Mouse (Mus musculus): ENCODE data around the gene Supv3l1.
"Not testable (repeated sequence)": the region's sequence is repeated elsewhere in the genome, so short reads cannot be mapped to it uniquely, and the experiment has no call there.

Supv3l1 gene

DNA sequence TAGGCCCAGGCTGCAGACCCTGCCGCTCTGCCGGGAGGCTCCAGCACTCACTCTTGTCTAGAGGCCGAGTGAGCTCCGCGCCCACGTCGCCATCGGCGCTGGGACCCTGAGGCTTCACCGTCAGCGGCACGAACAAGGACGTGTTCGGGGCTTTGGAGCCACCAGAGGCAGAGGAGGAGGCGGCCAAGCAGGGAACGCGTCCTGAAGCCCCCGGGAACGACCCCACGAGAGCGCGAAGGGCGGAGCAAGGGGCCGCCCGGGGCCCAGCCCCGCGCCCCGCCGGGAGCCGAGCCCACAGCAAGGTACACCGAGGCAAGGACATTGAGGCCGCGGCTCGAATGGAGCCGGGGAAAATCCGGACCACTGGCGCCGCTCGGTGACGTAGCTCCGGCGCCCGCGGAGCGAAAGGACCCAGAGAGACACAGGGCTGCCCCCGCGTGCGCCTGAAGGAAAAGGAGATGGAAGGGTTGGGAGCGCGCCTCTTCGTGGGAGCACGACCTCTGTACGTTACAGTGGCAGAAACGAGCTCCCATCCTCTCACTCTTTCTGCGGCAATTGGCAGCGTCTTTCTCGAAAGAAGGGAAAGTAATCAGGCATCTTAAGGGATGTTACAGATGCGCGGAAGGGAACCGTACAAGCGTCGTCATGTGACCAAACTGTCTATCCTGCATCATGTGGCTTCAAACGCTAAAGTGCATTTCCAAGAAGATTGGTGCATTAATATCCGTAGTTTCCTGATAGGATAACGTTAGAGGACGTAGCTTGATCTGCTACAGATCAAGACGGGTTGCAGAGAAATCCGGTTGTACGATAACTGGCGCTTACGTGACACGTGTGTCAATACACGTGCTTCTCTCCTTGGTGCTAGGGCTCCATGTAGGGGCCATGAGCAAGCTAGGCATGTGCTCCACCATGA is at the start of gene Supv3l1, which contains the start of gene 4930507D05Rik:
Gene Supv3l1, minus strand, starts transcription at position 375 of the 916 bp plus-strand sequence.
Gene 4930507D05Rik, plus strand, starts transcription at position 126 of the 916 bp plus-strand sequence.
- peak; percentile 95 for DNase-seq (ENCODE audit: low read depth)

DNA sequence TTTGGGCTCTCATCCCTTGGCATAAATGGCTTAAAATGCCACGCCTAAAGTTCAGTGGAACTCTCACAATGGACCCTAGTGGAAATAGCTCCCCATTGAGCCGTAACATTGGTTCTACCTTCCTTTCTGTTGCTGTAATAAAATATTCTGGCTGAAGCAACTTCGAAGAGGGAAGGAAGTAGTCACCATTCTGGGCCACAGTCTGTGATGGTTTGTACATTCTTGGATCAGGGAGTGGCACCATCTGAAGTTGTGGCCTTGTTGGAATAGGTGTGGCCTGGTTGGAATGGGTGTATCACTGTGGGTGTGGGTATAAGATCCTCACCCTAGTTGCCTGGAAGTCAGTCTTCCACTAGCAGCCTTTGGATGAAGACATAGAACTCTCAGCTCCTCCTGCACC is 42.1 kb upstream of the Supv3l1 start:
- not testable (repeated sequence) for DNase-seq (ENCODE audit: low read depth)

DNA sequence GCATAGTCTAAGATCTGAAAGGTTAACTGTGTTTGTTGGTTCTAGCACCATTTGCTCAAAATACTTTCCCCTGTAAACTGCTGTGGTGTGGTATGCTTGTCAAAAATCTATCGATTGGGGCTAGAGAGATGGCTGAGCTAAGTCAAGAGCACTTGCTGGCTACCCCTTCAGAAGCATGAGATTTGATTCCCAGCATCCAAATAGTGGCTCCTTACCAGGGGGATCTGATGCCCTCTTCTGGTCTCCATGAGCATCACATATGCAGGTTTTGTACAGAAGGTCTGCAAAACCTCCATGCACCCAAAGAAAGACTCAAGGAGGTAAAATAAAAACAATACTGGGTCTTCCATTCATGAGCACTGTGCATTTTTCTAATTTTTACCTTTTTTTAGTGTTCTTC is 38.7 kb upstream of the Supv3l1 start:
- DNase-seq (ENCODE audit: low read depth): peak; percentile 88

DNA sequence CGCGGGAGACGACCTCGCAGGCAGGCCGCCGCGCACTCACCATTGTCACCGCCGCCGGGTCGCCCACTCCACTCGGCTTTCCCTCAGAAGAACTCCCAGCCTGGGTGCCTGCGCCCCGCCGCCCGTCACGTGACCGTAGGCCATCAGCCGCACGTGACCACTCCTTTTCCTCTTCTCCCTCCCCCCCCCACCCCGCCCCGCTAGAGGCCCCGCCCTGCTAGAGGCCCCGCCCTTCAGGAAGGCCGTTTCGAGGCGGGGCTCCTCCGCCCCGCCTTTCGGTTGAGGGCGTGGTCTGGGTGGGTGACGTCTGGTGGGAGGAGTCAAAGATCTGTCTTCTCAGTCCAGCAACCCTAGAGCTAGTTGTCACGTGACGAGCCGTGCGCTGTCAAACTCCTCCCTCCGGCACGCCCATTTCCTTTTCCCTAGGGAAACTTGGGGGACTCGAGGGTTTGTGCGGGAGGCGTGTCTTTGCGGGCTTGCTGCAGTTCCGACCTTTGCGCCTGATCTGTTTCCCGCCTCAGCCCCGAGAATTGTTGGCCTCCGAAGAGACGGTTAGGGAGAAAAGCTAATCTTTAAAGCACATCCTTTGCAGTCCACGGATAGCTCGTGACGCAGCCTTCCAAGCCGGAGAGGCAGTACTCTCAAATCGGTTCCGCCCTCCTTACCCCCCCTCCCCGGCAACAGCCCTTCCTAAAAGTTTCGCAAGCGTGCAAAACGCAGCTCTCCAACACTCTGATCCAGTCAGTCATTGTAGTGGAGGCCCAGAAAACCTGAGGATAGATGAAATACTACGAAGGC is 37.3 kb upstream of the Supv3l1 start, which contains the start of gene Vps26a:
Gene Vps26a, minus strand, starts transcription at position 188 of the 798 bp plus-strand sequence.
- DNase-seq (ENCODE audit: low read depth): peak; percentile 99

DNA sequence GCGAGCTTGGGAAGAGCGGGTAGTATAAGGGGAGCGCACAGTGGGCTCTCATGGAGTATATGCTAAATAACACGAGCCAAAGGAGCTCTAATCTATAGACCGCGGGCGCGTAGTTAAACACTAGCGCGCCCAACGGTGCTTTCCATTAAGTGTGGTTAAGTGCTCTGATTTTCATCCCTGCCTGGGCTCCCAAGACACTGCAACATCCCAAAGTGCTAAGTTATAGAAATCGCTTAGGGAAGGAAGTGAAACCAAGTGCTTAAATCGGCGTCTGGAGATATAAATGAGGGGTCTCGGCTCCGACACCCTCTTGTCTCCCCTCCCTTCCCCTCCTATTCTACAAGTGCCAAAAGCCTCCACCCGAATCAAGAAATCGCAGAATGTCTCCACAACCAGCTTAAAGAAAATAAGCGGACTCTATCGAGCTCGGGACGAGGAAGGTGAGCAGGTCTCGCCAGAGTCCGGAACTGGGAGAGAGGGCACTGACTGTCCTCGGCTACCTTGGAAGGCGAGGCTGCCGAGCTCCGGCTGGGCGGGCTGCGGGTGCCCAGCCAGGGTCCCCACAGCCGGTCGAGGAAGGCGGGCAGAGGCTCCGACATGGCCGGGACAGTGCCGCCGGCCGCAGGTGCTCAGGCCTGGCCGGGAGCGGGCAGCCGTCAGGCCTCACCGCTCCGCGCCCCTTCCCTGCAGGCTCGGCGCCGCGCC is 36.5 kb upstream of the Supv3l1 start:
- DNase-seq (ENCODE audit: low read depth): peak; percentile 60

DNA sequence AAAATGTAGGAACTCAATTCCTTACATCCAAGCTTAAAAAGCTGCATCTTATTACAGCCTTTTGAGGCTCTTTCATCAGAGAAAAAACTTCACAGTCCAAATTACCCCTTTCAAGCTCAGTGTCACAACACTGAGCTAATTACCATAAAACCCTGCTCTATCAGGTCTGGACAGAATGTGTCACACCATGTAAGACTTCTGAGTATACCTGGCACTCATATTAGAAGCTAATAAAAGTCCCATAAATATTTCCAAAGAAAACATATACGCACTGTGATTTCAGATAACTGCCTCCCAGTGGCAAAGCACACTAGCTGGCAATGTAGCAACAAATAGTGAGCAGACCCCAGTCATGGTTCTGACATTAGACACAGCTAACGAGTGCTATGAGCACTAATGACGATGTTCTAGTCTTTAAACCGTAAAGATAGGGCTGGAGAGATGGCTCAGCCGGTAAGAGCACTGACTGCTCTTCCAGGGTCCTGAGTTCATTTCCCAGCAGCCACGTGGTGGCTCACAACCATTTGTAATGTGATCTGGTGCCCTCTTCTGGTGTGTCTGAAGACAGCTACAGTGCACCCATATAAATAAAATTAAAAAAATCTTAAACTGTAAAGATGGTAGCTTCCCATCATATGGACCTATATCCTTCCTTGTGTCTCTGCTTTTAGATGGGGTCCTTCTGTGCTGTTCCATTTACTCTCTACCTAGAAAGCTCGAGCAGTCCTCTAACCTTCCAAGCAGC is 31.7 kb upstream of the Supv3l1 start:
- DNase-seq (ENCODE audit: low read depth): no peak

DNA sequence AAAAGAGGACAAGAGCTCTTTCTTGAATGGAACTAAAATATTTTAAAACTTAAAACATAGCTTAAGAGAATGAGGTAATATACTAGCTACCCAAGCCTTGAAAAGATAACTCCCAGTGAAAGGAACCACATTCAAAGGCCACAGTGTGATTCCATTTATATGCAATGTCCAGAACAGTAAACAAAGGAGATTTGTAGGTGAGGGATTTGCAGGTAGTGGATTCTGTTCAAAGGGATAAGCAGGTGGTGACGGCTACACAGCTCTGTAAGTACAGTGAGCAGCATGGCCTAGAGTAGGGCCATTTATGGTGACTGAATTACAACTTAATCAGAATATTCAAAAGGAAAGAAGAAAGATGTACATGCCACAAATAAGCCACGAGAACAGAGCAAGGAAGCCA is 27.4 kb upstream of the Supv3l1 start:
- DNase-seq (ENCODE audit: low read depth): no peak

DNA sequence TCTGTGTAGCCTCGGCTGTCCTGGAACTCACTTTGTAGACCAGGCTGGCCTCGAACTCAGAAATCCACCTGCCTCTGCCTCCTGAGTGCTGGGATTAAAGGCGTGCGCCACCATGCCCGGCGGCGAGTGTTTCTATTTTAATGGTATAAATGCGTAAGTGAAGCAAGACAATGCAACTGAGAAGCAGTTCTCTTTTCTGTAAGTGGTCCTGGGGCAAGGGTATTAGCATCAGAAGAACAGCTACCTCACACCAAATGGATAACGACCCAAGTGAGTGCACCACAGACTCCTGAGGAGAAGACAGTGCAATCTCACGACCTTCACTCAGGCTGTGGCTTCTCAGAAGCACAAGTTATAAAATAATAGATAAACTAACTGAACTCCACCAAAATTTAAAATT is 25.4 kb upstream of the Supv3l1 start:
- DNase-seq (ENCODE audit: low read depth): no peak

DNA sequence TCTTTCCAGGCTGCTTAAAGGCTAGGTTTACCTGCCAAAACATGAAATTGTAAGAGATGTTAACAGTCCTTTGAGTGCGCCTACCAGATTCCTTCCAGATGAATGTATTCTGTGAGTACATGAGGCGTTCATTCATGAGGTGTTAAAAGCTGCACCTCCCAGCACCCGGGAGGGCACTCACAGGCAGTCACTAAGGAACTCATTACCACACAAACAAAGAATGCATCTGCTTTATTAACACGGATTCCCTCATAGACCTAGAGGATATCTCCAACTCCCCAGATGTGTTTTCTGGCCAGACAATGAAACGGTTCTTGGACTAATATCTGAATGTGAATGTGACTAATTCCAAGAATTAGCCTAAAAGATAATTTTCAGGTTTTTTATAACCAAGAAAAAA is 21.6 kb upstream of the Supv3l1 start:
- no peak for DNase-seq (ENCODE audit: low read depth)

DNA sequence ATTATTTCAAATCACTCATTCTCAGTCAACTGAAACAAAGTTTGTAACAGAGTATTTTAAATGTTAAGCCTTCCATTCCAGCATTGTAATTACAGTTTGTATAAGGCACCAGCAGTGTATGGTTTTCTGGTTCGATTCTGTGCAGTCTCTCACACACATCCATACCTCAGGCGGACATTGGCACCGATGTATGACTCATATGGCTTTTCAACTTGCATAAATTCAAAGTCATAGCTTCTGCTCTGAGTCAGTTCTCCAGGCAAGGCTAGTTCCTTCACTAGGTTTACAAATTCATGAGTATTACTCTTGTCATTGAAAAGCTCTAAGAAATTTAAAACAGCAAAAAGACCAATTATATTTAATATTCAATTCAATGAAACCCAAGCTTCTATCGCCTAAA is 20.2 kb upstream of the Supv3l1 start:
- peak; percentile 33 for DNase-seq (ENCODE audit: low read depth)

DNA sequence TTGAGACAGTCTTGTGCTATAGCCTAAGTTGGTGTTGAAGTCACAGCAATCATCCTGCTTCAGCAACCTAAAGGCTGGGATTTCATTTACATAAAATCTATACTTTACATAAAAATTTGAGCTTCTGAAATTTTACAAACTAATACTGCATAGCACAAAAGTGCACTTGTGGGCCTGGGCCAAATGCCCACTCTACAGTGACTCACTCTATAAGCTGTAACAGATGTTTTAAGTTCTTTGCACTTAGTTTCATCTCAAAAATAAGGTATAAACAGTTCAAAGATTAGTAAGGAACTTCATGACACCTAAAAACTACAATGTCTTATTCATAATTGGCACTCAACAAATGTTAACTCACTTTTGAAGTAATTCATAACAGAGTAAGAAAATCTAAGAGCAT is 11.8 kb upstream of the Supv3l1 start:
- DNase-seq (ENCODE audit: low read depth): peak; percentile 79

DNA sequence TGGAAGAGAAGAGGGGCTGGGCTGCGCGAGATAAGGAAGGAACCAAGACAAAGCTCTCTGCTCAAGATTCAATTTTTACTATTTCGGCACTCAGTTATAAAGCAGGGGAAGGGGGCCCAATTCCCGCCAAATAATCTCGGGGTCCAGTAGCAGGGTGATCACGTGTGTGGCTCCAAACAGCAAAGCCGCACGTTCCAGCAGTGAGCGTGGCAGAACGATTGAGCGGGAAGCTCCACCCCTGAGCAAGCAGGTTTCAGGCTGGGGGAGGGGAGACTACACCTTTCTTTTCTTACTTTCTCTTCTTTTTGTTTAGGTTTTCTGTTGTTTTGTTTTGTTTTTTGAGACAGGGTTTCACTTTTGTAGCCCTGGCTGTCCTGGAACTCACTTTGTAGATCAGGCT is 2.5 kb upstream of the Supv3l1 start:
- not testable (repeated sequence) for DNase-seq (ENCODE audit: low read depth)

DNA sequence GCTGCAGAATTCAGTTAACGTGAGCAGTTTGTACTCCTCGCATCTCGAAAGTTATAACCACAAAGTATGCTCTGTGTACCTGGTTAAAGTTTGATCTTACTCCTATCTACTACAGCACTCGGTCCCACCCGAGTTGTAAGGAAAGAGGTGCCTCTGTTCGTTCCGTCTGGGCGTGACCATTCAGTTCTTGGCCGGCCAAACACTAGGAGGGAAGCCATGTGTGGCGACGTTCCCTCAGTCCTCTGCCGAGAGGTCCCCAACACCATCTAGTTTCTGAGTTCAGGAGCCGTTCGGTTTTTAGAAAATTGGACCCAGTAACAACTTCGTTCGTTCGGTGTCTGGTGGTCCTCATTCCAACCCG is 722 bp upstream of the Supv3l1 start:
- DNase-seq (ENCODE audit: low read depth): no peak

DNA sequence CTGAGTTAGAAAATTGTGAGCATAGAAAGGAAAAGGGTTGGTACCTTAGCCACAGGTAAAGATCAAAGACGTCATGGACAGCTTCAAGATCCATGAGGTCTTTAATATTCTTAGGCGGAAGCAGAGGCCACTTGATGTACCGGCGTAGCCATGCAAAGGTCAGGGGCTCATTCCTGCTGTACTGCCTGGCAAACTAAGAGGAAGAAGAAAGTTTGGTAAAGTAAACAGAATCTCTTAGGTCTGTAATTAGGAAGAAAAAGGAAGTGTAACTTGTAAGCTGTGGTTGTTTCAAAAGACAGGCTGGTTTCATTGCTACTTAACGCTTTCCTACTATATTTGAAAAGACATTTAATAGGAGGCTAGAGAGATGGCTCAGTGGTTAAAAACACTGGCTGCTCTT is 19.1 kb downstream of the Supv3l1 start:
- no peak for DNase-seq (ENCODE audit: low read depth)

DNA sequence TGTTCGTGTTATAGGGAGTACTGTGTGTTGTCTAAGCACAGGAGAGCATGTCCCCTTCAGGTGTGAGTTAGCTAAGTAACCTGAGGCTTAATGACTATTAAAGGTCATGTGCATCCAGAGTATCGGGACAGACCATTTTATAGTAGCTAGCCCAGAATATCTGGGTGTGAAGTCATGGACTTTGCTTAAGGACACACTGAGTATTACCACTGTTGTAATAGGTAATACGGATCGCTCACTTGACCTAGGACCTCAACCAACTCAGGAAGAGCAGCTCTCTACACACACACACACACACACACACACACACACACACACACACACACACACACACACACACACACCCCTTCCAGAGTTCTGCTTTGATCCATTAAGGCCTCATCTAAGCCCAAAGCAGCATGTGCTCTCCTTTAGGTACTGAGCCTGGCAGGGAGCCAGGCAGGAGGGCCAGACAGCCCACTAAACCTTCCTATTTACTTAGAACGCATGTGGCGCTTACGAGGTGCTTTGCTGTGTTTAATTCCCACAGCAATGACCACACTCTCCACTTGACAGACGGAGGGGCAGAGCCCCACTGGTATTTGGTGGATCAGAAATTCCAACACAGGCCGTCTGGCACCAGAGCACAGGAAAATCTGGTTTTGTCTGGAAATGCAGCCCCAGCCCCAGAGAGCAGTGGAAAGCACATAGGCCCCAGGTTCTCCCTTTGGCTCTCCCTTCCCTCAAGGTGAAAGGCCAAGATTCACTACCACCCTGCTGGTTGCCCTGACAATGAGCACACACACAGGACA is 24.3 kb downstream of the Supv3l1 start:
- peak; percentile 37 for DNase-seq (ENCODE audit: low read depth)

DNA sequence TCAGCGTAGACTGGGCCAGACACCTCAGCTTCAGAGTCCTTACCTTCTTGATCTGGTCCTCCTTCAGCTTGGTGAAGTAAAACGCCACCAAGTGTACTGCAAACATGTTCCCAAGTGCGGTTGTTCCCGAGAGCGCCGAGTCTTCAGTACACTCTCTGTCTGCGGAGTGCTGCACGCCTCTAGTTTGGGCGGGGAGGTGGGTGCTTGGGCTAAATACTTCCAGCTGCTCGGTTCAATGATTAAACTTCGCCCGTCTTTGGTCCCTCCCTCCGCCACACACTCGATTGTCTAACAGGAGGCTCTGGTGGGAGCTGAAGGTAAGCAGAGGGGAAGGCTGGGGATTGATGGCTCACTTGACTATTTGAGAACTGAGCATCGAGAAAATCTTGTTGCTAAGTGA is 27.3 kb downstream of the Supv3l1 start, which contains the start of gene Hkdc1:
Gene Hkdc1, minus strand, starts transcription at position 237 of the 400 bp plus-strand sequence.
- DNase-seq (ENCODE audit: low read depth): peak; percentile 10

DNA sequence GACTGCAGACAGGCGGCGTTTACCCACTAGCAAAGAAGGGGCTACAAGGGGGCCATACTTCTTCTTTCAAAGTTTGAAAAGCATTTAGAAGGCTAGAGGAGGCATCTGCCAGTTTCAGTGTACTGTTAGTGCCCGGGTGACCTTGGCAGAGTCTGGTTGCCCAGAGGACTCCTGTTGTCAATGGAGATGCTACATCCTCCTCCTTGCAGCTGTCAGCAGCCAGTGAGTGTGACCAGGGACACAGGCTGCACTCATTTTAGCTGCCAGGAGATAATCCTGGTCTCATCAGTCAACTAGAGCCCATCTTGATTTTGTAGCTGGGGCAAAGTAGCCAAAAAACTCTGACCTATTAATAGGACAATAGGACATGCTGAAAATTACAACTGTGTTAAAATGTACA is 28.4 kb downstream of the Supv3l1 start:
- DNase-seq (ENCODE audit: low read depth): no peak

DNA sequence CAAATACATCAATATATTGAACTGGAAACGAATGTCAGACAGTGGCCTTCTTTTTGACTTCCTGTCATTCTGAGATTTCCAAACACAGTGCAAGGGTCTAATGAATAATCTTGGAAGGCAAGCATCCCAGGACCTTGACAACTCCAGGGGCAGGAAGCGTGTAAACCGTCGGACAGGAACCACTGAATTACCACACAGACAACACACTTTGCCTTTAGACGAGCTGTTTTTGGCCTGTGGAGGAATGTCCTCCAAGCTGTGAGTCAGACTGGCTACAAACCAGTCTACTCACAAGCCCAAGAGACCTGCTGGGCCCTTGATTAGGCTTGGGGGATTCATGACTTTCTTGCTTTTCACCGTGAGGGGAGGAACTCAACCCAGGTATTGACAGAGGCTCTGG is 29.1 kb downstream of the Supv3l1 start:
- DNase-seq (ENCODE audit: low read depth): peak; percentile 14

DNA sequence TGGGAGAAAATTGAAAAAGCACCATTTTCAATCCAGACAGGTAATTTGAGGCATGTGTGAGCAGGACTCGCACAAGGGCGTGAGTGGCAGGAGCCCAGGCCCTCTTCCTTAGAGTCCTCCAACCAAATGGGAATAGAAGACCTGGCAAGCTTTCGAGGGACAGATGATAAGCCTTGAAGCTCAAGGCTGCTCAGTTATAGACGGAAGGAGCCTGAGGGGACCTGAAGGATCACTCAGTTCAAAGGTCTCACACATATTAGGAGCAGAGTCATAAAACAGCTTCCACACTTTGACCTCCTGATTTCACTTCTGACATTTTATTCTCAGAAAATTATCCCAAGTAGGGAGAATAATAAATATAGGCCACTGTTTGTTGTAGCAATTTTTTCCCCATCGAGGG is 30.1 kb downstream of the Supv3l1 start:
- no peak for DNase-seq (ENCODE audit: low read depth)

DNA sequence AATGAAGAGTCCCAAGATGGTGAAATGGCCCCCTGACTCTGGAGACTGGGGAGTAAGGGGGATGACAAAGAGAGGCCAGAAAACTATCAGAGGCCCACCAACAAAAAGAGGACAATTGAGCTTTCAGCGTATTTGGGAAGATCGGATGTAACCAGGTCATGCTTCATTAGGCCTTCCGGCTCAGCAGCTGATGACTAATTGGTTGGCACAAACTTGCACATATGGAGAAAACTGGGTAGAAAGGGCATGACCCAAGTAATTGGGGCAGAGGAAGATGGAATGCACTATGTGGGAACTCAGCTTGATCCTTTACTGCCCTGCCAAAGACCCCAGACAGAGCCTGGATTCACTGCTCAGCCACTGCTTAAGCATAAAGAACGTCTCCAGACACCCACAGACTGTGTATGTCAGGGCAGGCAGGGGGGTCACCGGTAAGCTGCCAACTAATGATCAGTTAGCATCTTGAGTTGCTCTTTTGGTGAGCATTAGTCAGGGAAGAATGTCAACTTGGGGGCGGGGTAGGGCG is 30.6 kb downstream of the Supv3l1 start:
- DNase-seq (ENCODE audit: low read depth): no peak
